Mouse (Mus musculus) cerebellum, adult 2 months (tissue): ENCODE results near the gene Gpc4.

Source experiments
- CTCF ChIP-seq: fragments of 200-500 bp; IDR thresholded peaks from 2 replicates; pipeline ENCODE4 v1.5.1; 2011; ENCODE audit warnings: low read depth, mild to moderate bottlenecking, control low read depth, low read length, moderate library complexity, borderline replicate concordance; ENCODE audit not compliant: insufficient read depth
- POLR2A ChIP-seq: fragments of 200-500 bp; IDR thresholded peaks from 2 replicates; pipeline ENCODE4 v1.6.1; 2011; ENCODE audit warnings: low read length, control low read depth, borderline replicate concordance; ENCODE audit not compliant: insufficient read depth

- TF ChIP-seq CTCF (no peak), POLR2A (no peak)
Observed at GRCm38 (mm10) chrX:52162206-52162605, 2.8 kb downstream of the Gpc4 start.
